Mouse (Mus musculus) large intestine, adult 2 months (tissue): ENCODE measurements around the gene Twist2. TPM values are rescaled to one million over a fixed set of nuclear protein-coding genes. Genes with fewer than 3 reads are reported as not detected.

Source experiments
- DNase-seq: peaks from one replicate; pipeline ENCODE4 v3.0.0-alpha.2; 2012; ENCODE audit warnings: low read depth, low spot score
- WGBS: fragments of 180-500 bp; shearing (Covaris S2); methylation state at CpG from one replicate; pipeline ENCODE4 v1.1.7; 2018; 5-methylcytosine and 5-hydroxymethylcytosine counted together
- polyA plus RNA-seq: library from polyadenylated mRNA; depleted of rRNA; stranded (reverse); fragments of >200 nt; gene quantifications from 2 replicates; pipeline ENCODE4 v1.2.3, GENCODE M21; 2012

The Twist2 gene
- polyA plus RNA-seq, 1 experiment, result 1.5 TPM

GRCm38 (mm10) chr1:91871101-91871500 lies 69.8 kb downstream of the Twist2 start:
- 69% methylated on average over 6 of the region's 6 CpGs for WGBS
- DNase-seq, result no peak

- 25% methylated on average over 8 of the region's 8 CpGs for WGBS
- DNase-seq, result no peak
These were observed 71.3 kb downstream of the Twist2 start for GRCm38 (mm10) chr1:91872388-91873059.

- DNase-seq, result no peak
- 72% methylated on average over 10 of the region's 10 CpGs for WGBS
These were observed 72.5 kb downstream of the Twist2 start for GRCm38 (mm10) chr1:91873572-91874285.

GRCm38 (mm10) chr1:91874633-91875032 lies 73.4 kb downstream of the Twist2 start:
- no peak for DNase-seq
- 9% methylated on average over 2 of the region's 2 CpGs for WGBS

- 69% methylated on average over 7 of the region's 7 CpGs for WGBS
- no peak for DNase-seq
These were observed 73.9 kb downstream of the Twist2 start for GRCm38 (mm10) chr1:91875042-91875720.

- WGBS, result 53% methylated on average over 5 of the region's 5 CpGs
- DNase-seq, result no peak
These were observed 77.4 kb downstream of the Twist2 start for GRCm38 (mm10) chr1:91878696-91879095.

GRCm38 (mm10) chr1:91880156-91880555 lies 78.9 kb downstream of the Twist2 start:
- 79% methylated on average over 12 of the region's 12 CpGs for WGBS

GRCm38 (mm10) chr1:91880899-91881298 lies 79.6 kb downstream of the Twist2 start:
- WGBS, result 63% methylated on average over 8 of the region's 8 CpGs
- no peak for DNase-seq

More at GRCm38 (mm10) chr1:91880156-91880555, 78.9 kb downstream of the Twist2 start:
- DNase-seq, result no peak

GRCm38 (mm10) chr1:91883115-91883514 lies 81.9 kb downstream of the Twist2 start:
- 15% methylated on average over 5 of the region's 5 CpGs for WGBS
- no peak for DNase-seq

- no peak for DNase-seq
- 47% methylated on average over 11 of the region's 11 CpGs for WGBS
These were observed 92.3 kb downstream of the Twist2 start for GRCm38 (mm10) chr1:91893598-91893997.

GRCm38 (mm10) chr1:91894286-91894685 lies 93.0 kb downstream of the Twist2 start:
- DNase-seq, result no peak

GRCm38 (mm10) chr1:91897078-91897477 lies 95.8 kb downstream of the Twist2 start:
- WGBS, result 92% methylated on average over 2 of the region's 2 CpGs
- no peak for DNase-seq

More at GRCm38 (mm10) chr1:91894286-91894685, 93.0 kb downstream of the Twist2 start:
- 82% methylated on average over 5 of the region's 5 CpGs for WGBS
